Mouse (Mus musculus): ENCODE measurements around the gene Gm49661. TPM values are rescaled to one million over a fixed set of nuclear protein-coding genes. Genes with fewer than 3 reads are reported as not detected.
A peak's percentile ranks its signal among the peaks of the same experiment; 100 is the strongest.

Gm49661 gene
- polyA plus RNA-seq, 1 experiment from 2014 or later, result not detected

- 11% methylated on average over 17 of the region's 17 CpGs for WGBS
- DNase-seq (ENCODE audit: low spot score), result no peak
- H3K27me3 ChIP-seq (replicated peaks; ENCODE audit: low read depth, poor library complexity, severe bottlenecking), result peaks cover 94% of the 10 kb centered on the region
- H3K27ac ChIP-seq (replicated peaks), result peak within 1 kb of the TSS; percentile 26
- peaks cover 32% of the 10 kb centered on the region for H3K4me1 ChIP-seq
- peak within 1 kb of the TSS; percentile 62 for H3K4me3 ChIP-seq
- H3K36me3 ChIP-seq (replicated peaks), result no peaks in the 10 kb centered on the region
- H3K9me3 ChIP-seq, result no peaks in the 10 kb centered on the region
Observed at GRCm38 (mm10) chr8:84946528-84947240, 22.5 kb downstream of the Gm49661 start, which contains the start of gene Rtbdn. TSS of gene Rtbdn (plus strand) at chr8:84946991.

DNA sequence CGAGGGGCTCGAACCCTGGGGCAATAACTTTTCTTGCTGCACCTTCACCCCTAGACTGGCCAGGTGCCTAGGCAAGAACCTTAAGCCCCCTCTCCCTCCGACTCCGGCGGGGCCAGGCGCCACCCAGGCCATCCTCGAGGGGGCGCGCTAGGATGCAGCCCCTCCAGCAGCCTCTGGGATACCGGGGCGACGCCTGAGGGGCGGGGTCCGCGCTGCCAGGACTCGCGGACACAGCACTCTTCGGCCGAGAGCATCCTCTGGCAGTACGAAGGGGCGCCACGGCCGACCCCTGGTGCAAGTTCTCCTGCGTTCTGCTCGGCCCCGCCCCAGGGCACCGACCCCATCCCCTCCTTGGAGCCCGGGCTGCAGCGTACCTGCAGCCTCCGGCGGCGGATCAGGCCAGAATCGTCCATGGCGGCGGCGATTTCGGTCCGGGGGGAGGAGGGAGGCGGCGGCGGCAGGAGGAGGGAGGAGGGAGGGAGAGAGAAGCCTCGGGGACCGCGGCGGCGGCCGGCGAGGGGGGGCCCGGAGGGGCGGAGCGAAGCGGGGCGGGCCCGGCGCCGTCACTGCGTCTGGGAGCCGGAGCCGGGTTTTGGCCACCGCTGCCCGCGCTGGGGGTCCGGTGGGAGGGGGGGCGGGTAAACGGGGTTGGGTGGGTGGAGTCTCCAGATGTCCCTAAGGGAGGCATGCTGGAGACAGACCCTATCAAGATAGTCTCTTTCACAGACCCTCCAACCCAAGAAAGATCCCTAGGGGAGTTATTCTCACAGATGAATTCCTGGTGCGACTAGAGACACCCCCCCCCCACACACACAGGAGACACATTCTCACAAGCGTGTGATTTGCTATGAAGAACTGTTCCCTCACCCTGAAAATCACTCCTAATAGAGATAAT, 23.4 kb downstream of the Gm49661 start:
- Histone ChIP-seq H3K4me3 (peak overlapping the region; percentile 62), H3K4me1 (peaks cover 32% of the 10 kb centered on the region), H3K9me3 (no peaks in the 10 kb centered on the region), H3K27ac (replicated peaks) (peak overlapping the region; percentile 26), H3K36me3 (replicated peaks) (no peaks in the 10 kb centered on the region), H3K27me3 (replicated peaks; ENCODE audit: low read depth, poor library complexity, severe bottlenecking) (peaks cover 91% of the 10 kb centered on the region)
- peak; percentile 64 for DNase-seq (ENCODE audit: low spot score)
- WGBS, result 2% methylated on average over 59 of the region's 67 CpGs

DNA sequence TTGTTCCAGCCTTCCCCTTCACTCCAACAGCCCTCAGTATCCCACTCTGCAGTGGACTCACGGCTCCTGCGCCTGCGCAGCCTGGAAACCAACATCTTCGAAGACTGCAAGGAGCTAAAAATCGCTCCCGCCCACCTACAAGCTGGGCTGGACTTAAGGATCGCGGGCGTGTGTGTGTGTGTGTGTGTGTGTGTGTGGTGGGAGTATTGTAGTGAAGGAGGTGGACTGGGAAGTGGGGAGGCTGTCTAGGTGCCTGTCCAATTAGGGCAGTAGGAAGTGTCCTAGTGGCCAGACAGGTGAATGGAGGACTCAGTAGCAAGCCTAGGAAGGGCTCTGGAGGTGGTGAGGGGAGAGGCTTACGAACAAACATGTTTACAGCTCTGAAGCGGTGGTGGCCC, 24.0 kb downstream of the Gm49661 start:
- WGBS, result 5% methylated on average over 11 of the region's 11 CpGs
- Histone ChIP-seq H3K9me3 (no peaks in the 10 kb centered on the region), H3K4me1 (peaks cover 32% of the 10 kb centered on the region), H3K4me3 (peak overlapping the region; percentile 62), H3K27me3 (replicated peaks; ENCODE audit: low read depth, poor library complexity, severe bottlenecking) (peaks cover 91% of the 10 kb centered on the region), H3K36me3 (replicated peaks) (no peaks in the 10 kb centered on the region), H3K27ac (replicated peaks) (no peak overlapping the region)
- peak; percentile 44 for DNase-seq (ENCODE audit: low spot score)

- Histone ChIP-seq H3K27ac (replicated peaks) (no peak overlapping the region), H3K4me3 (peak overlapping the region; percentile 62), H3K27me3 (replicated peaks; ENCODE audit: low read depth, poor library complexity, severe bottlenecking) (peaks cover 85% of the 10 kb centered on the region), H3K36me3 (replicated peaks) (no peaks in the 10 kb centered on the region), H3K4me1 (peaks cover 32% of the 10 kb centered on the region), H3K9me3 (no peaks in the 10 kb centered on the region)
- WGBS, result 3% methylated on average over 26 of the region's 26 CpGs
- DNase-seq (ENCODE audit: low spot score), result peak; percentile 73
Observed at GRCm38 (mm10) chr8:84944478-84945160, 24.6 kb downstream of the Gm49661 start.

- WGBS, result 26% methylated on average over 4 of the region's 4 CpGs
- Histone ChIP-seq H3K4me3 (no peak overlapping the region), H3K4me1 (peaks cover 32% of the 10 kb centered on the region), H3K27me3 (replicated peaks; ENCODE audit: low read depth, poor library complexity, severe bottlenecking) (peaks cover 85% of the 10 kb centered on the region), H3K9me3 (no peaks in the 10 kb centered on the region), H3K36me3 (replicated peaks) (no peaks in the 10 kb centered on the region), H3K27ac (replicated peaks) (no peak overlapping the region)
- DNase-seq (ENCODE audit: low spot score), result no peak
Observed at GRCm38 (mm10) chr8:84943699-84944098, 25.5 kb downstream of the Gm49661 start.

GRCm38 (mm10) chr8:84937620-84938485, 31.4 kb downstream of the Gm49661 start:
- WGBS, result 65% methylated on average over 13 of the region's 13 CpGs
- H3K27ac ChIP-seq (replicated peaks), result no peak overlapping the region
- H3K4me3 ChIP-seq, result peak overlapping the region; percentile 62
- H3K4me1 ChIP-seq, result peaks cover 31% of the 10 kb centered on the region
- no peaks in the 10 kb centered on the region for H3K9me3 ChIP-seq
- DNase-seq (ENCODE audit: low spot score), result no peak
- H3K27me3 ChIP-seq (replicated peaks; ENCODE audit: low read depth, poor library complexity, severe bottlenecking), result peaks cover 82% of the 10 kb centered on the region
- no peaks in the 10 kb centered on the region for H3K36me3 ChIP-seq (replicated peaks)

DNA sequence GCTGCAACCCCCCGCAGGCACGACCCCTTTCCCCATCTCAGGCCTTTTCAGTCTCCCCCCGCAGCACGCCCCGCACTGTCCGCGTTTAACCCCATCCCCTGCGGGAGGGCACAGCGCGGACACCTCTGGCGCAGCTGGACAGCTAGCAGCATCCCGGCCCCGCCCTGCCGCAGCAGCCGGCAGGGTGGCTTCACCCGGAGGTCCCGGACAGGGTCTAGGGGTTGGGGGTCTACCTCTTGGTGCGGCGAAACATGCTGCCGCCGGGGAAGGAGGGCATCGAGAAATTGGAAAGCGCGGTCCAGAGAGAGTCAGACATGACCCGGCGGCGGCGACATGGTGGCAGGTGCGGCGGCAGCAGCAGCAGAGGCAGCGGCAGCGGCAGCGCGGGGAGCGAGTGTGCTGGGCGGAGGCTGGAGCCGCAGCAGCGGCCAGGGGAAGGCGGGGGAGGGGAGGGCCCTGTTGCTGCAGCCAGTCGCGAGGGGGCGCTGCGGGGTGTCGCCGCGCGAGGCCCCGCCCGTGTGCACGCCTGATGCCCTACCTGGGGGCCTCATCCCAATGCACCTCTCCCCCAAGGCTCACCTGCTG, 32.2 kb downstream of the Gm49661 start, which contains the start of gene Mast1:
Gene Mast1, minus strand, starts transcription at position 398 of the 585 bp plus-strand sequence.
- Histone ChIP-seq H3K27ac (replicated peaks) (peak within 1 kb of the TSS; percentile 48), H3K27me3 (replicated peaks; ENCODE audit: low read depth, poor library complexity, severe bottlenecking) (peaks cover 84% of the 10 kb centered on the region), H3K36me3 (replicated peaks) (no peaks in the 10 kb centered on the region), H3K9me3 (no peaks in the 10 kb centered on the region), H3K4me3 (peak within 1 kb of the TSS; percentile 62), H3K4me1 (peaks cover 31% of the 10 kb centered on the region)
- WGBS, result under 1% methylated on average over 50 of the region's 50 CpGs
- peak; percentile 83 for DNase-seq (ENCODE audit: low spot score)

- H3K9me3 ChIP-seq, result no peaks in the 10 kb centered on the region
- peak overlapping the region; percentile 62 for H3K4me3 ChIP-seq
- DNase-seq (ENCODE audit: low spot score), result no peak
- H3K4me1 ChIP-seq, result peaks cover 31% of the 10 kb centered on the region
- peak overlapping the region; percentile 48 for H3K27ac ChIP-seq (replicated peaks)
- peaks cover 85% of the 10 kb centered on the region for H3K27me3 ChIP-seq (replicated peaks; ENCODE audit: low read depth, poor library complexity, severe bottlenecking)
- H3K36me3 ChIP-seq (replicated peaks), result no peaks in the 10 kb centered on the region
- WGBS, result 24% methylated on average over 23 of the region's 23 CpGs
Observed at GRCm38 (mm10) chr8:84936041-84936961, 32.9 kb downstream of the Gm49661 start.

GRCm38 (mm10) chr8:84935489-84935888, 33.7 kb downstream of the Gm49661 start:
- DNase-seq (ENCODE audit: low spot score), result peak; percentile 30
- 5% methylated on average over 14 of the region's 14 CpGs for WGBS
- Histone ChIP-seq H3K27ac (replicated peaks) (no peak overlapping the region), H3K27me3 (replicated peaks; ENCODE audit: low read depth, poor library complexity, severe bottlenecking) (peaks cover 87% of the 10 kb centered on the region), H3K36me3 (replicated peaks) (no peaks in the 10 kb centered on the region), H3K4me3 (peak overlapping the region; percentile 31; the same call in 1 of the 2 replicates), H3K4me1 (peaks cover 31% of the 10 kb centered on the region), H3K9me3 (no peaks in the 10 kb centered on the region)

DNA sequence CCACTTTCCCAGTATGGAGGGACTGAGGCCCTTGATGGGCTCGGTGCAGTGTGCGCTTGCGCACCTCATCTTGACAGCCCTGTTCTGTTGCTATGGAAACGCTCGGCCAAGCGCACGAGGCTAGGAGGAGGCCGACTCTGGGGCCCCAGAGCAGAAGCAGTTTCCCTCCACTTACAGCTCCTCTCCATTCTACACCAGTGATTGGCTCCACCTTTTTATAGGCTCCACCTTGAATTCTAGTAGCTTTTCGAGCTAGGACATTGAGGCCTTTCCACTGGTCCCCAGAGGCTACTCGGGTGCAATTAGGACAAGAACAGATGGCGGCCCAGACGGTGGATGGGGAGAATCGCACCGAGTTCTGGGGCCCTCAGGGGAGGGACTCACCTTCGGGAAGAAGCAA, 34.4 kb downstream of the Gm49661 start:
- peak; percentile 81 for DNase-seq (ENCODE audit: low spot score)
- 1% methylated on average over 15 of the region's 15 CpGs for WGBS
- Histone ChIP-seq H3K4me1 (peaks cover 31% of the 10 kb centered on the region), H3K9me3 (no peaks in the 10 kb centered on the region), H3K4me3 (peak overlapping the region; percentile 31), H3K36me3 (replicated peaks) (no peaks in the 10 kb centered on the region), H3K27me3 (replicated peaks; ENCODE audit: low read depth, poor library complexity, severe bottlenecking) (peaks cover 90% of the 10 kb centered on the region), H3K27ac (replicated peaks) (no peak overlapping the region)
